Mouse (Mus musculus): ENCODE results near the gene Ccdc171.
"Not testable (repeated sequence)": the region's sequence is repeated elsewhere in the genome, so short reads cannot be mapped to it uniquely, and the experiment has no call there.

Ccdc171 gene

DNA sequence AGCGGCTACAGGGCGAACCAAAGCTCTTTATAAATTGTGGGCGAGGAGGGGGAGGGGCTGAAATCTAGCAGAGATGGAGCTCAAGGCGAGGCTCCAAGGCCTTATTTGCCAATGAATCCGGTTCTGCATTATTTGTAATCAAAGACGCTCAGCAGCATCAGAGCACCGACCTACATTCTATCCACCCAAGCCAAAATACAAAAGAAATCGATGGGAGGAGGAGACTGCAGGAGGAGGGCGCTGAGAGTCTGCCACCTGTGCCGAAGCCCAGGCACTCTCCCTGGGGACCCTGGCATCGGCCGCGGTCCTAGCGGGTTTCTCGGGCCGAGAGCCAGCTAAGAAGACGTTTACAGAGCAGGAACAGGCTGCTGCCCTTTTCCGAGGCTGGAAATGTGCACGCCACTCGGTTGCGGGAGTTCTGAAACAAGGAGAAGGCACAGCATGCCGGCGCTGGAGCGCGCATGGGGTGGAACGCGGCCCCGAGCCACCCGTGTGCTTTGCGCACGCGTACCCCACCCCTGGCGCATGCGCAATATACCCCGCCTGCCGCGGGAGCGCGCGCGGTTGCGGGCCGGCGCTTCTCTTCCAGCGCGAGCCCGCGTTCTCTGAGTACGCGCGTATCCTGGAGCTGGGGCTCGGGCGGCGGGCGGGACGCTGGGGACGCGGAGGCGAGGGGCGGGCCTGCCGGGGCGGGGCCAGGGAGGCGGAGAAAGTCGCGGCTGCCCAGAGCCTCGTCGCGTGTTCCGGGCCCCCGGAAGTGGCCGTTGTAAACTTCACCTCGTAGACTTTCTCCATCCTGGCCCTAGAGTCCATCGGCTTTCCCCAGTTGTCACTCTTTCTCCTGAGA is at the start of gene Ccdc171:
Ccdc171 (plus strand) TSS at position 703 of the 847 bp plus-strand sequence.
- peak; percentile 95 to 98 for DNase-seq

DNA sequence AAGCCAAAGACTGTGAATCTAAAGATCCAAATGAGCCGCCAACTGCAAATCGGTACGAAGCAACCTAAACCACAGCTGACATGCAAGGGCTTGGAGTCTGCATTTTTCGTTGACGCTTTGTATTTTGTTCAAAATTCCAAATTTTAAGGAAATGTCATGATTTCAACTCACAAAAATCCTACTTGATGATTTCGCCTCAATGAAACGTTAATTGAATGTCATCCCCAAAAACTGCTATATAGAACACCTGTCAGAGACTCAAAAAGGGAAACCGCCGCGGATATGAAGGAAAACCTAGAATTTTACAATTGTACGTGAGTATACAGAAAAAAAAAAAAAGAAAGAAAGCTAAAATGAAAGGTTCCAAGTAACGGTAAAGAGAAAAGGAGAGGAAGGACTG is 40.1 kb upstream of the Ccdc171 start:
- DNase-seq, result no peak

DNA sequence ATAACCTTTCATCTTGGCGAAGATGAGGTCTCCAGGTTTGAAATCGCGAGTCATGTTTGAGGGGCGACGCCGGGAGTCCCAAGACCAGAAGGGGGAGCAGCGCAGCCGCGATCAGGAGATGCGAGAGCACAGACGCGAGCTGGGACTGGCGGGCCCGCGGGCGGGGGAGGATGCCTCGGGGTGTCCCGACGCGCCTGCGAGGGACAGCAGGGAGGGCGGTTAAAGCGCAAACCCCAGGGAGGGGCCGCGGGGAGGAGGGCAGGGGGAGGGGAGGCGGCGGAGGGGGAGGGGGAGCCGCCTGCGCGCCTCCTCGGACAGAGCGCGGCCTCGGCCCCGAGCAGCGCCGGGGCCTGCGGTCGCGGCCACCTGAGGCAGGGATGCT is 39.6 kb upstream of the Ccdc171 start:
- DNase-seq, result peak; percentile 81 to 86

- DNase-seq, result peak; percentile 88
Measured at GRCm38 (mm10) chr4:83486117-83486901, 39.0 kb upstream of the Ccdc171 start, which contains the start of gene Psip1. TSS of gene Psip1 (minus strand) at chr4:83486459.

DNA sequence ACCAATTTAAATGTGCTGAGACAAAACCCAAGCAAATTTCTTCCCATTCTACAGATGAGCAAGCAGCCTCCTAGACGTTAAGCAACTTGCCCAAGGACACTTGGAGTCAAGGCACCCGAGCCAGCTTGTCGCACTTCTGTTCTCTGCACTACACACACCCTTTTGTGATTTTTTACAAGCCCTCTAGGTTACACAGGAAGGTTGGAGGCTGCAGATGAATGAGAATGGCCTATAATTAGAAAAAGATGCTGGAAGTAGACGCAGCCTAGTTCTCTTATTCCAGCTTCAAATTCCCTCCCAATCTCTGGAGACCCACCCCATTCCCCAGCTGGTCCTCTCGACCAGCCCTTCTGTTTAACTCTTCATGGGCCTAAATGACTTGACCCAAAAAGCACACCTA is 36.2 kb upstream of the Ccdc171 start:
- DNase-seq, result no peak

- DNase-seq, result no peak
Measured at GRCm38 (mm10) chr4:83493112-83493511, 32.2 kb upstream of the Ccdc171 start.

DNA sequence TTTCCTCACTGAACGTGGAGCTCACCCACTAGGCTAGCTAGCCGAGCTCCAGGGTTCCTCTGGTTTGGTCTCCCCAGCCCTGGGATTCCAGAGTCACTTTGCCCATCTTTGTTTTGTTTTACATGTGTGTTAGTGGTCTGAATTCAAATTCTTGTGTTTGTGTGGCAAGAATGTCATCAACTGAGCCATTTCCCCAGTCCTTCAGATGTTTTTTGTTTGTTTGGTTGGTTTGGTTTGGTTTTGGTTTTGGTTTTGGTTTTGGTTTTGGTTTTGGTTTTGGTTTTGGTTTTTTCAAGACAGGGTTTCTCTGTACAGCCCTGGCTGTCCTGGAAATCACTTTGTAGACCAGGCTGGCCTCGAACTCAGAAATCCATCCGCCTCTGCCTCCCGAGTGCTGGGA is 28.3 kb upstream of the Ccdc171 start:
- DNase-seq, result not testable (repeated sequence)

DNA sequence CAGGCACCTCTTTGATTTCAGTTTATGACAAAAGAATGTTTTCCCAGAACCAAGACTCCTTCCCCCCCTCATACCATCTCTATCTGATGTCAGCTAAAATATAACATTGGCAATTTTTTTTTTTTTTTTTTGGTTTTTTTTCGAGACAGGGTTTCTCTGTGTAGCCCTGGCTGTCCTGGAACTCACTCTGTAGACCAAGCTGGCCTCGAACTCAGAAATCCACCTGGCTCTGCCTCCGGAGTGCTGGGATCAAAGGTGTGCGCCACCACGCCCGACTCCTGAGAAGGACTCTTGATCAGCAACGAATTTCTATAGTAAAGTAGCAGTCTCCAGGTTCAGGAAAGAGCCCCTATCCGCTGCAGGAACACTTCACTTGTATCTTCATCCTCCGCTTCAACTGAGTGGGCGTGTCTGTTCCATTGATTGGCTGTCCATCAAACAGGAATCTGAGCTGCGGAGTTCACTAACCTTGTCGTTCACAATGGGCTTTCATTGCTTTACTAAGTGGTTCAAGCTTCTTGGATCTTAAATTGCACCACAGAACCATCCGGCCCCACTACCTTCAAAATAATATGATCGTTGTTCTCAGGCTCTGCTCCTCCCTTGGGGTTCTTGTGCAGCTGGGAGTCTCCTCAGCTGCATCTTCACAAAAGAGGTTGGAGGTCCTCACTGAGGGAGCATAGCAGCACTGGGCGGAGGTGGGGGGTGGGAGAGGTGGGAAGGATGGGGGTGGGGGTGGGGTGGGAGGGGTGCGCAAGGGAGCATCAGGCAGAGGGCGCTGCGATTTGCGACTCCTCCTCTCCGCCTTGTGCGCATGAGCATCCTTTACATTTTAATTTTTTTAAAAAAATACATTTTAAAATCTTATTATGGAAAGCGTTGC is 24.9 kb upstream of the Ccdc171 start:
- no peak for DNase-seq

GRCm38 (mm10) chr4:83501037-83501430 is 24.3 kb upstream of the Ccdc171 start:
- no peak for DNase-seq

- DNase-seq, result no peak
Measured at GRCm38 (mm10) chr4:83509600-83509999, 15.7 kb upstream of the Ccdc171 start.

DNA sequence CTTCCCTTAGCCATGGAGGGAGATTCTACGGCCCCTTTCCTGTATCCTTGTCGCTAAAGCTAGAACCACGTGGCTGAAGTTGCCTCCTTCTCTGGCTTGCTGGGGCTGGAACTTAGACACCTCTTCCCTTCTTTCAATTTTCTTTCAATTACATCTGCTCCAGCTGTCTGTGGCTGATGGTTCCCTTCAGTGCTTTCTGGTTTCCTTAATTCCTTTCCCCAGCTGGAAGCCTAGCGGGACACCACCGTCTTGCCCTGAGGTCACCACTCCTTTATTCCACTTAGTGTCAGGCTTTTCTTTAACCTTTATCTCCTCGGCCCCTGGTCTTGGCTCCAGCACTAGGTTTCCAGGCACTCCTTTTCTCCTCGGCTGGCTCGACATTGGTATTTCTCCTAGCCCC is 14.3 kb upstream of the Ccdc171 start:
- no peak for DNase-seq

DNA sequence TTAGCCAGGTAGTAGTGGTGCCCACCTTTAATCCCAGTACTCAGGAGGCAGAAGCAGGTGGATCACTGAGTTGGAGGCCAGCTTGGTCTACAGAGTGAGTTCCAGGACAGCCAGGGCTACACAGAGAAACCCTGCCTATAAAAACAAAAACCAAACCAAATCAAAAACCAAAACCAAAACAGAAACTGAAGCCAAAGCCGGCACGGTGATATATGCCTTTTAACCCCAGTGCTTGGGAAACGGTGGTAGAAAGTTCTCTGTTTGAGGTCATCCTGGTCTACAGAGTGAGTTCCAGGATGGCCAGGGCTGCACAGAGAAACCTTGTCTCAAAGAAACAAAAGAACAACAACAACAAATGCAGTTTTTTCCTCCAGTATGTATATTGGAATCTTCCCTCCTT is 13.1 kb upstream of the Ccdc171 start:
- DNase-seq, result no peak

DNA sequence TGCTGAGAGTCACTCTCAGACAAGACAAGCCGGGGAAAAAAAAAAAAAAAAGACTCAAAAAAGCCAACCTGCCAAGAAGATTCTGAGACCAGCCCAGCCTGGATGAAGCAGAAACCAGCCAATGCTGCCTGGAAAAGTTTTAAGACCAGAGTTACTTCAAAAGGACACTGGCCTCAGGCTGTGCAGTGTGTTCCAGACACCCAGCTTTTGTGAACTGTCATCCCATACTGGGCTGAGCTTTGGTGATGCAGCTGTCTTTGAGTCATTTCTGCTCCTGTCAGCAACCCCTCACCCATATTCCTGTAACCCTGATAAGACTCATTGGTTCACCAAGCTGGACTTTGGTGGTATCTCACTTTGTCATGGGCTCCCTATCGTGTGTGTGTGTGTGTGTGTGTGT is 12.7 kb upstream of the Ccdc171 start:
- no peak for DNase-seq

- no peak for DNase-seq
Measured at GRCm38 (mm10) chr4:83514183-83514582, 11.2 kb upstream of the Ccdc171 start.

- no peak for DNase-seq
Measured at GRCm38 (mm10) chr4:83514976-83515669, 10.2 kb upstream of the Ccdc171 start.

- not testable (repeated sequence) for DNase-seq
Measured at GRCm38 (mm10) chr4:83516144-83516543, 9.2 kb upstream of the Ccdc171 start.

GRCm38 (mm10) chr4:83519148-83519547 is 6.2 kb upstream of the Ccdc171 start:
- no peak for DNase-seq

GRCm38 (mm10) chr4:83519807-83520206 is 5.5 kb upstream of the Ccdc171 start:
- DNase-seq, result no peak

DNA sequence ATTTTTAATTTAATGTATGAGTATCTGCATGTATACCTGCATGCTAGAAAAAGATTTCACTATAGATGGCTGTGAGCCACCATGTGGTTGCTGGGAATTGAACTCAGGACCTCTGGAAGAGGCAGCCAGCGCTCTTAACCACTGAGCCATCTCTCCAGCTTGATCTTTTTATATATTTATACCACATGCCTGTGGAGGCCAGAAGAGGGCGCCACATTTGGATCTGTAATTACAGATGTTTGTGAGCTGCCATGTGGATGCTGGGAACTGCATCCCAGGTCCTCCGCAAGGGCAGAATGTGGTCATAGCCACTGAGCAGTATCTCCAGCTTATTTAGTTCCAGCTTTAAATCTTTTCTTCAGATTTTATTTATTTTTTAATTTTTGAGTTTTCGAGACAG is 5.0 kb upstream of the Ccdc171 start:
- DNase-seq, result no peak

DNA sequence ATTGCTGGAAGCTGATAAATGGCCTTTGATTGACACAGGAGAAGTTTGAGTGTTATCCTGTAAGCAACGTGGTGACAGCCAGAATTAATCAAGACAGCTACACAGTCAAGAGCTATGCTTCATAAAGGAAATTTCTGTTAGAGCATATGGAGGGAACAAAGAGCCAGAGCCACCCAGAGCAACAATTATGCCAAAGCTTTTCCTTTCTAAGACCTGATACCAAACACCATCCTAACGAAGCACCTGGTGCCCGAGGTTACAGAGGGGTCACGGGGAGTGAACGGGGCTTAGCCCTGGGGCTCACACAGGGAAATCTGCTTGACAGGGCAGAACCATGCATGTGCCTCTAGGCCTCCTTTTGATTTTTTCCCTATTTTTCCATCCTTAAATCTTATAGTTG is 3.3 kb upstream of the Ccdc171 start:
- no peak for DNase-seq

GRCm38 (mm10) chr4:83524456-83524842 is 896 bp upstream of the Ccdc171 start:
- no peak for DNase-seq

- DNase-seq, result peak; percentile 40 to 77
Measured at GRCm38 (mm10) chr4:83525690-83526055, 328 bp downstream of the Ccdc171 start.

Measured in kidney, postnatal 25 days (tissue).